Mouse (Mus musculus): ENCODE measurements around the gene Pkig.

DNA sequence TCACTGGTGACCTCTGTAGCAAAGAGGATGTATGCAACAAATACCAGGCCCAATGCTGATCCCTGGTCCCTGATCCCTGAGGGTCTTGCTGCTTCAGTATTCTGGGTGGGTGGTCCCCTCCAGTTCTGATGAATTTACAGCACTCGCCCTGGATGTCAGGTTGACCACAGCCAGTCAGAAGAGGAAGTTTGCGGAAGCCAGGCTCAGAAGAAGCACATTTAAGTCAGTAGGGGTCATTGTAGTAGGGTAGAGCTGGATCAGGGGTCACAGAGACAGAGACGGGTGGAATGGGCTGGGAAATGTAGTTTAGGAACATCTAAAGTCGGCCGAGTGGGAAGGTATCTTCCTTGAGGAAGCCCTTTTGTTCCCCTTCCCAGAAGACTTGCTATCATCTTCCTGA lies 96.0 kb downstream of the Pkig start:
- TF ChIP-seq CTCF (IDR thresholded peaks at IDR 0.05; ENCODE audit: control insufficient read depth, insufficient read depth, low read length) = no peak
- TF ChIP-seq POLR2A (IDR thresholded peaks at IDR 0.05; ENCODE audit: borderline replicate concordance, control insufficient read depth, low read depth, low read length) = no peak
